In genomic region chr13:94874656-94875395, GRCm38 (mm10) we compare ENCODE assay signal across 15 mouse cellular contexts. TPM values are rescaled to one million over a fixed set of nuclear protein-coding genes. Genes with fewer than 3 reads are reported as not detected.
DNase-seq lines count a peak whose midpoint lies in the region; ATAC-seq lines count a peak whose summit lies in the region.
"Had no signal": no experiment of that assay in that cellular context is flagged by ENCODE, and none has a peak within 500 bp of the region (broad histone marks: within the 10 kb centered on the region; RNA-seq: fewer than 3 reads in every experiment).

No protein-coding gene starts in this region.

- peak; percentile 30; the same call in 1 of the 2 replicates for ATAC-seq in forebrain, embryonic 12.5 days (ENCODE audit: low FRiP score)
- ATAC-seq in neural tube, embryonic 14.5 days (ENCODE audit: low read depth), result no peak

- peak; percentile 11 for DNase-seq in kidney, postnatal 10 days
- DNase-seq in kidney, adult 11 months, result no peak
- peak; percentile 73 for DNase-seq in limb, embryonic 10.5 days (ENCODE audit: low spot score)
- no peak for DNase-seq in adrenal gland, adult 2 months
- no peak for DNase-seq in lung, postnatal 4 days
- no peak for DNase-seq in left cerebral cortex, postnatal 14 days (ENCODE audit: low spot score in 2 of 2)
- DNase-seq: kidney, adult 18-20 months had no signal

- H3K27ac ChIP-seq in forebrain, embryonic 12.5 days, result no peak overlapping the region
- H3K27ac ChIP-seq in limb, embryonic 10.5 days, result no peak overlapping the region
- H3K27ac ChIP-seq in neural tube, embryonic 14.5 days (ENCODE audit: low read depth, low read length), result 0 out of 2 replicates have a peak overlapping the region, but pooled peaks have one; percentile 40
- H3K27ac ChIP-seq: liver, embryonic 15.5 days had no signal

- intact Hi-C loops in left cerebral cortex, postnatal 14 days (cut with DNase I), result loop anchor here (5.0 kb wide), 1 partner anchor 168 kb away; no protein-coding TSS in a partner anchor

- H3K9me3 ChIP-seq in forebrain, embryonic 12.5 days, result no peaks in the 10 kb centered on the region
- no peaks in the 10 kb centered on the region for H3K9me3 ChIP-seq in limb, embryonic 10.5 days (replicated peaks)
- no peaks in the 10 kb centered on the region for H3K9me3 ChIP-seq in neural tube, embryonic 14.5 days (ENCODE audit: control insufficient read depth, low read length)
- H3K9me3 ChIP-seq: liver, embryonic 15.5 days had no signal

- peaks cover 11% of the 10 kb centered on the region for H3K4me1 ChIP-seq in forebrain, embryonic 12.5 days
- peaks cover 19% of the 10 kb centered on the region for H3K4me1 ChIP-seq in limb, embryonic 10.5 days
- no peaks in the 10 kb centered on the region for H3K4me1 ChIP-seq in neural tube, embryonic 14.5 days (ENCODE audit: control insufficient read depth, insufficient read depth, low read length)
- H3K4me1 ChIP-seq: liver, embryonic 15.5 days had no signal

- H3K9ac ChIP-seq in forebrain, embryonic 12.5 days, result peak overlapping the region; percentile 13; the same call in 1 of the 2 replicates
- H3K9ac ChIP-seq in neural tube, embryonic 14.5 days (replicated peaks; ENCODE audit: low read depth, low read length), result 0 out of 2 replicates have a peak overlapping the region, but pooled peaks have one; percentile 12
- H3K9ac ChIP-seq: liver, embryonic 15.5 days had no signal

- H3K4me2 ChIP-seq in forebrain, embryonic 12.5 days, result no peak overlapping the region; the same call in 1 of the 2 replicates
- peak overlapping the region; percentile 12; the same call in 1 of the 2 replicates for H3K4me2 ChIP-seq in neural tube, embryonic 14.5 days (ENCODE audit: low read depth, low read length)
- H3K4me2 ChIP-seq: liver, embryonic 15.5 days had no signal

- peak overlapping the region; percentile 16; the same call in 1 of the 2 replicates for H3K4me3 ChIP-seq in forebrain, embryonic 12.5 days (replicated peaks)
- H3K4me3 ChIP-seq in limb, embryonic 10.5 days, result peak overlapping the region; percentile 27; the same call in 1 of the 2 replicates
- no peak overlapping the region for H3K4me3 ChIP-seq in neural tube, embryonic 14.5 days (ENCODE audit: low read depth, low read length)
- H3K4me3 ChIP-seq: liver, embryonic 15.5 days; megakaryocyte, embryonic 14.5 days had no signal

- no peaks in the 10 kb centered on the region for H3K36me3 ChIP-seq in forebrain, embryonic 12.5 days (replicated peaks)
- H3K36me3 ChIP-seq in limb, embryonic 10.5 days, result no peaks in the 10 kb centered on the region
- H3K36me3 ChIP-seq in neural tube, embryonic 14.5 days (ENCODE audit: control insufficient read depth, insufficient read depth, low read length), result no peaks in the 10 kb centered on the region
- H3K36me3 ChIP-seq: liver, embryonic 15.5 days had no signal

- H3K27me3 ChIP-seq in forebrain, embryonic 12.5 days, result peaks cover 76% of the 10 kb centered on the region
- peaks cover 99% of the 10 kb centered on the region for H3K27me3 ChIP-seq in limb, embryonic 10.5 days (ENCODE audit: low read depth, poor library complexity, severe bottlenecking)
- peaks cover 62% of the 10 kb centered on the region for H3K27me3 ChIP-seq in neural tube, embryonic 14.5 days (ENCODE audit: control insufficient read depth, insufficient read depth, low read length)

- WGBS in forebrain, embryonic 12.5 days, result under 1% methylated on average over 23 of the region's 23 CpGs
- WGBS in limb, embryonic 10.5 days, result 1% methylated on average over 23 of the region's 23 CpGs
- WGBS in neural tube, embryonic 14.5 days, result 2% methylated on average over 23 of the region's 23 CpGs

RNA-seq across cellular contexts. Expression of gene Otp, which starts 0.6 kb away (rescaled TPM):
- 6.0 and 7.1 TPM in 2 replicates for polyA plus RNA-seq in forebrain, embryonic 12.5 days (2016; fragmentation: Nextera tagmentation; extraction: Ambion mirVana)
- not detected in 2 replicates for polyA plus RNA-seq in limb, embryonic 10.5 days (2016; fragmentation: Nextera tagmentation; extraction: Ambion mirVana)
- polyA plus RNA-seq in neural tube, embryonic 14.5 days (2014; fragmentation: Nextera tagmentation; extraction: Ambion mirVana), result 10.0 and 13.5 TPM in 2 replicates
- not detected for total RNA-seq in adrenal gland, adult 2 months (2021)
- polyA plus RNA-seq in adrenal gland, adult 2 months (2012; rRNA removed), result not detected in 2 replicates
- under 1 TPM in 1 of 2 experiments, not detected in 1; 0.27 TPM for total RNA-seq in left cerebral cortex, postnatal 14 days (2021)
- total RNA-seq: common myeloid progenitor, adult 5-6 weeks; layer of hippocampus, postnatal 14 days had no signal
- polyA plus RNA-seq: heart, embryonic 16.5 days; liver, embryonic 15.5 days; stomach, embryonic 16.5 days had no signal

Comparison
In these comparisons a context has a peak if more than half of its experiments do, and no peak if none do; other contexts are left out.
1. DNase-seq: peak in kidney, postnatal 10 days (single experiment) and limb, embryonic 10.5 days (single experiment); none in kidney, adult 11 months (single experiment), adrenal gland, adult 2 months (single experiment), lung, postnatal 4 days (0 of 2) and left cerebral cortex, postnatal 14 days (0 of 2).